Mouse (Mus musculus): ENCODE data around the gene Gmnn.
"Not testable (repeated sequence)": the region's sequence is repeated elsewhere in the genome, so short reads cannot be mapped to it uniquely, and the experiment has no call there.

Gmnn gene

GRCm38 (mm10) chr13:24761403-24762227 is at the start of gene Gmnn:
Gene Gmnn, minus strand, starts transcription at chr13:24761923.
- peak; percentile 58 to 76 for DNase-seq (ENCODE audit: low read depth in 1 of 2, low spot score in 2 of 2)

- no peak for DNase-seq (ENCODE audit: low read depth in 1 of 2, low spot score in 2 of 2)
Measured at GRCm38 (mm10) chr13:24806079-24806478, 44.4 kb upstream of the Gmnn start.

- no peak for DNase-seq (ENCODE audit: low read depth in 1 of 2, low spot score in 2 of 2)
Measured at GRCm38 (mm10) chr13:24803196-24803595, 41.5 kb upstream of the Gmnn start.

GRCm38 (mm10) chr13:24802131-24802691 is 40.5 kb upstream of the Gmnn start:
- peak; percentile 10 to 59 for DNase-seq (ENCODE audit: low read depth in 1 of 2, low spot score in 2 of 2)

DNA sequence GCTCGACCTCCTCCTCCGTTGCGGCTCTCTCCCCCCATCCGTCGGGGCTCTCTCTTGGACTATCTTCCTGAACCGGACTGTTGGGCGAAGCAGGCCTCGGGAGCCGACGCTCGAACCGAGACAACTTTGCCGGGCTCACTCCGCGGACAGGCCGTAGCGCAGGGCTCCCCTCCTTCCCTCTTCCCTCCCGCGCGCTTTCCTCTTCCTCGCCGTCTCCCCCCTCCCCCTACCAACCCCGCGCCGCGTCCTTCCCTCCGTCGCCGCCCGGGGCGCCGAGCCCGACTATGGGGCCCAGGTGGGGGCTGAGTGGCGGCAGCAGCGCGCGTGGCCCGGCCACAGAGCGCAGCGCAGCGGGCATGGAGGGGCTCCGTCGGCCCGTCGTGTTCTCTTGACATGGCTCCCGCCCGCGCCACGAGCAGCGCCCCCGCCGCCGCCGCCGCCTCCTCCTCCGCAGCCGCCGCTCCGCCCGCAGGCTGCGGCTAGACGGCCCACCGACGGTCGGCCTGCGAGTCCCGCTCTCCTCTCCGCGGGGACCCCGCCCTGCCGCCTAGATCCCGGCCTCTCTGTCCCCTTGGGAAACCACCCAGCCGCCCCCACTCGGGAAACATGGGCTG is 39.7 kb upstream of the Gmnn start, which contains the start of gene BC005537:
Gene BC005537, plus strand, starts transcription at position 350 of the 614 bp plus-strand sequence.
- DNase-seq (ENCODE audit: low read depth in 1 of 2, low spot score in 2 of 2) = peak in 1 of 2 experiments; percentile 49

DNA sequence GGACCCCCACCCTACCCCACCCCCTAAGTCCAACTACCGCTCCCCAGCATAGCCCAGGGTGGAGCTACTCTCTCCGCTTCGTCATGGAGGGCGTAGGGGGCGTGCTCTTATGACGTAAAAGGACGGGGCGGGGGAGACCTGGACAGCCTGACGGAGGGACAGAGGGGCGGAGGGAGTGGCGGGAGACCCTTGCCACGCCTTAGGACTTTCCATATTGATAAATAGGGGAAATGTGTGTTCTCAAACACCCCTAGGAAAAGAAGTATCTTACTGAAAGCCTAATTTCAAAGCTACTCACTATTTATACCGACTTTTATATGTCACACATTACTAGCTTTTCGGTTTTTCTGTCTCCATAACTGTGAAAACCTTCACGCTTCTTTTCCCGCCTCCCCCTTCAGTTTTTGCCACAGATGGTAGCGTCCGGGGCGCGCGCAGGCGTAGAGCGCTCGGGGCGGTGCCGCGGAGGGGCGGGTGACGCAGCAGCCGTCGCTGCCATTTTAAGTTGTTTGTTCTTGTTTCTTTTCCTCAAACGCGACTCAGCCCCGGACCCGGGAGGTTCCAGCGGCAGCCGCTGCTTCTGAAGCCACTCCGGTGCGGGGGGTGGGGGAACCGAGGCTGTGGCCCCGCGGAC is 39.1 kb upstream of the Gmnn start:
- peak; percentile 93 to 98 for DNase-seq (ENCODE audit: low read depth in 1 of 2, low spot score in 2 of 2)

DNA sequence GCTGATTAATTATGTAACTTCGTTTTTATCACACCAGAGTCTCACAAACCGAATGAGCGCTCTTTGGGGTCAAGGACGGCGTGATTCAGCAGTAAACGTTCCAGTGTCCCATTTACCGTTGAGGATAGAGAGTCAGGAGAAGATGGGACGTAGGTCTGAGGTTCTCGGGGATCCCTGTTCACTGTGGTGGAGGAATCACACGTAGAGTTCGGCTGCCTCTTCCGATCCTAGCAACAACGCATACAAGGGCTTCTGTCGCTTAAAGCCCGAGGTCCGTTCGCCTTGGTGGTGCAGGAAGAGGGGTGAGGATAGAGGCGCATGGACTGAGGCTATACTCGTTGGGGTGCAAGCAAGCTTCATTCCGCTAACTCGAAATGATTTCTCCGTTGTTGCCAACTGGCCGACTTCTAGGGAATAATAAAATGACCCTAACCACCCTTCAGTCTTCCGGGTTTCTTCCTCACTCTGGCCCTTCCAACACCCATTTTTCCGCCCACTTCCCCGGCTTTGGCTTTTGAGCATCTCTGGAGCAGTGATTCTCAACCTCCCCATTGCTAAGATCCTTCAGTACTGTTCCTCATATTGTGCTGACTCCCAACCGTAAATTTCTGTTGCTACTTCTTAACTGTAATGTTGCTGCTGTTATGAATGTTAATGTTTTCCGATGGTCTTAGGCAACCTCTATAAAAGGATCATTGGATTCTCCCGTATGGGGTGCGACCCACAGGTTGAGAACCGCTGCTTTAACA is 38.4 kb upstream of the Gmnn start:
- peak; percentile 10 to 25 for DNase-seq (ENCODE audit: low read depth in 1 of 2, low spot score in 2 of 2)

- no peak for DNase-seq (ENCODE audit: low read depth in 1 of 2, low spot score in 2 of 2)
Measured at GRCm38 (mm10) chr13:24799378-24799777, 37.7 kb upstream of the Gmnn start.

DNA sequence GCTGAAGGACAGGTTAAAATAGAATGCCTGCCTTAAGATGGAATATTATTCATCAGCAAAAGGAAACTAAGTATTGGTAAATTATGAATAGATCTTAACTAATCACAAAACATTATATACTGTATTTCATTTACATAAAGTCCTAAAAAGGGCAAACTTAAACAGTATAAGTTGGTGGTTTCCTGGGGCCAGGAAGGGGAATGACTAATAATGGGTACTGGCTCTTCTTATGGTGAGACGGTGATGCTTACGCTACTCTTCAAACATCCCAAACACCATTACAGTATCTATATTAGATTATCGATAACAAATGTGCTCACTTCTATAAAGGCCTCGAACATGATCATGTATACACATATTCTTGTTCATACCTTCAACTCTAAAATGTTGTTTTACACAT is 37.0 kb upstream of the Gmnn start:
- DNase-seq (ENCODE audit: low read depth in 1 of 2, low spot score in 2 of 2) = no peak

DNA sequence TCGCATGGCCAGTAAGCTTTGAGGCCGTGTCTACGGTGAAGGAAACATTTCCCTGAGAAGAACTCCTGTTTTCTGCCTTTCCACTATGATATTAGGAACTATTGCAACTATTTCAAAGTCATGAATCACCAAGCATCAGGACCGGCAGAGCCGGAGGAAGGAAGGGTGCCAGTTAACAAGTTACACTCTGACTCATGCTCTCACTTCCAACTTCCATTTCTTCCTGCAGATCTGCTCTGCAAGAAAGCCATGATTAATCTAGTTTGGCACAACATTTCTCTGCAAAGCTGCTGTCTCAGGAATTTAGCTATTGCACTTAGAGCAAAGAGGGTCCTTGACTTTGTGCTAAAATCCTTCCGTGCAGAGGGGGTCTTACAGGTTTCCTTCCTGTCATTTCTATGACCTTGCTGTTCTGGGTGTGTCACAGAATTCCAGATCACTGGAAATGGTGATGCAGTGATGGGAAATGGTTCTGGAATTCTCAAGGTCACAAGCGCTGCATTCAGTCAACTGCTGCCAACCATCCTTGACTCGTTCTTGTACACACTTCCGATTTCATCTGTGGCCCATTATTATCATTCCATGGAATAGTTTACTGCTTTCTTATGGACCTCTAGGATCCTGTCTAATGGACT is 30.8 kb upstream of the Gmnn start:
- peak; percentile 14 to 40 for DNase-seq (ENCODE audit: low read depth in 1 of 2, low spot score in 2 of 2)

- peak; percentile 81 to 92 for DNase-seq (ENCODE audit: low read depth in 1 of 2, low spot score in 2 of 2)
Measured at GRCm38 (mm10) chr13:24791349-24791748, 29.6 kb upstream of the Gmnn start.

DNA sequence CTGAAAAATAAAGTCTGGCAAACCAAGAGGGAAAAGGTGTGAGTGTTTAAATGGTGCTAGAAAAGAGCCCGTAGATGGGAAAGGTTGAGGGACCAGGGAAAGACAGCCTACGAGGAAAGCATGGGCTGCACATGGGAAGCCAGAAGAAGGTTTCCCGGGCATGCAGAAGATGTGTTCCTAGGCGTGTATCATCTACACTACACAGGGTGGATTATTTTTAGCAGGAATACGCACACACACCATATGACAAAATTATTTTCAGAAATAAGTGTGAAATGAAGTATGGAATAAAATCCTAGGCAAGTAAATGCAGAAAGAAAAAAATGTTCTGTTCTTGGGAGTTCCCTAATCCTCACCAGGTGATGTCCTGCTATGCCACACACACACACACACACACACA is 25.8 kb upstream of the Gmnn start:
- DNase-seq (ENCODE audit: low read depth in 1 of 2, low spot score in 2 of 2) = no peak

DNA sequence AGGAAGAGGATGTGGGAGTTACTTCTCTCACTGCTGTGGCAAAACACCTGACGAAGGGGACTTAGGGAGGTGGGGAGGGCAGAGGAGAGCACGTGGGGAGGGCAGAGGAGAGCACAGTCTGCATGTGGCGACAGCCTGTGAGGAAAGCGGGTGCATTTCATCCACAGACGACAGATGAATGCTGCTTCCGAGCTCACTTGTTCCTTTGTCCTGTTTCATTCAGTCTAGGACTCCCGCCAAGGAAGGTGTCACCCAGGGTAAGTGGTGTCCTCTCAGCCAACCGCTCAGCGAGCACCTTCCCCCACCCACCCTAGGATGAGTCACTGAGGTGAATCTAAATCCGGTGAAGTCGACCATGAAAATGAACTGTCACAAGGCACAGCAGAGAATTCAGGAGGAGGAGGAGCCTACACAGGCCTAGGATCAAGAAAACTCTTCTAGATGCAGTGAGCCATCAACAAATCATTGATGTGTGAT is 24.3 kb upstream of the Gmnn start:
- no peak for DNase-seq (ENCODE audit: low read depth in 1 of 2, low spot score in 2 of 2)

DNA sequence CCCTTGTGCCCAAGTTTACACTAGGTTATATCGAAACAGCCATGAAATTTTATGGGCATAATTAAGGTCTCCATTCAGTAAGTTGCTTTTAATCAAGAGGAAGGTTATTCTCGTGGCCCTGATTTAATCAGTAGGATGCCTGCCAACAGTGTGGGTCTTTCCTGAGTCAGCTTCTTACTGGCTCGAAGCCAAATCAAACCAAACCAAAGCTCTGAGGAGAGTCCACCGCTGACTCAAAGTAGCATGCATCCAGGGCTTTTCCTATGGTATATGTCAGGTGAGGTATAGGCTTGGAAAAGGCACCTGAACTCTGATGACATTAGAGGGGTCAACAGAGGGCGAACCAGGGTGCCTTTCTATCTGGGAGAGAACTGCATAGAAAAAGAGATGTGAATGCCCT is 20.2 kb upstream of the Gmnn start:
- no peak for DNase-seq (ENCODE audit: low read depth in 1 of 2, low spot score in 2 of 2)

GRCm38 (mm10) chr13:24778706-24779380 is 17.1 kb upstream of the Gmnn start:
- no peak for DNase-seq (ENCODE audit: low read depth in 1 of 2, low spot score in 2 of 2)

- no peak for DNase-seq (ENCODE audit: low read depth in 1 of 2, low spot score in 2 of 2)
Measured at GRCm38 (mm10) chr13:24778026-24778425, 16.3 kb upstream of the Gmnn start.

GRCm38 (mm10) chr13:24776146-24776844 is 14.6 kb upstream of the Gmnn start:
- peak; percentile 32 to 49 for DNase-seq (ENCODE audit: low read depth in 1 of 2, low spot score in 2 of 2)

DNA sequence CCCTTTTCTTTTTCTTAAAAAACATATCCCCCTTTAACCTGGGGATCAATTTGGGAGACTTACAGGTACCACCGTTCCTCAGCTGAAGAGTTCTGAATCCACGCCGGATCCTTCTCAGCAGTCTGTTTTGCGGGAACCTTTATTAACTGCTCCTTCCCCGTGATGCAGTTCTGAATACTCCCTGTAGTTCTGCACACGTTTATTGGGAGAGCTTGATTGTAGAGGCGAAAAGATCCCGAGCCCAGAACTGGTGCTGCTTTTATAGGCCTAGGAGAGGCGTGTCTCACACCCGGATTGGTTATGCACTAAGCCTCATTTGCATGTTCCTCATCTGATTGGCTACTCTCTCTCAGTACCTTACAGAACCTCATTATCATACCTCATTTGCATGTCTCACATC is 9.8 kb upstream of the Gmnn start:
- DNase-seq (ENCODE audit: low read depth in 1 of 2, low spot score in 2 of 2) = not testable (repeated sequence)

DNA sequence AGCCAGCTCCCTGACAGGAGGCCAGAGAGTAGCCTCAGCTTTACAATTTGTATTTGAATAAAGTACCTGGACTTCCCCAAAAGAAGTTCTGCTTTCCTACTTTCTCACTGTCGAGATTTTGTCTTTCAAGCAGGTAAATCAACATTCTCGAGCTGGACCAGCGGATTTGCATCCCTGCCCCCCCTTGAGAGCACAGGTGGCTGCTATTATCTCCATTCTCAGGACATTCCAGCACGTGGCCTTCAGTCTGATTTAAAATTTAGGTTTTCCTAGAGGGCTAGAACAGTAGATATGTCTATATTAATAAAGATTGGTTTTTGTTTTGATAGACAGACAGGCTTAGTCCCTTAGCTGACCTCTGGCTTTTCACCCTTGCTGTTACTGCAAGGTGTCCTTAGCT is 6.1 kb upstream of the Gmnn start:
- not testable (repeated sequence) for DNase-seq (ENCODE audit: low read depth in 1 of 2, low spot score in 2 of 2)

Data from monocyte, adult 2 months (primary cell).